Mouse (Mus musculus) heart, adult 11 months (tissue): Measurements from ENCODE around the gene Nckap5l.

Source experiments
- DNase-seq: peaks from one replicate; pipeline ENCODE4 v3.0.0; 2022

Nckap5l gene

DNA sequence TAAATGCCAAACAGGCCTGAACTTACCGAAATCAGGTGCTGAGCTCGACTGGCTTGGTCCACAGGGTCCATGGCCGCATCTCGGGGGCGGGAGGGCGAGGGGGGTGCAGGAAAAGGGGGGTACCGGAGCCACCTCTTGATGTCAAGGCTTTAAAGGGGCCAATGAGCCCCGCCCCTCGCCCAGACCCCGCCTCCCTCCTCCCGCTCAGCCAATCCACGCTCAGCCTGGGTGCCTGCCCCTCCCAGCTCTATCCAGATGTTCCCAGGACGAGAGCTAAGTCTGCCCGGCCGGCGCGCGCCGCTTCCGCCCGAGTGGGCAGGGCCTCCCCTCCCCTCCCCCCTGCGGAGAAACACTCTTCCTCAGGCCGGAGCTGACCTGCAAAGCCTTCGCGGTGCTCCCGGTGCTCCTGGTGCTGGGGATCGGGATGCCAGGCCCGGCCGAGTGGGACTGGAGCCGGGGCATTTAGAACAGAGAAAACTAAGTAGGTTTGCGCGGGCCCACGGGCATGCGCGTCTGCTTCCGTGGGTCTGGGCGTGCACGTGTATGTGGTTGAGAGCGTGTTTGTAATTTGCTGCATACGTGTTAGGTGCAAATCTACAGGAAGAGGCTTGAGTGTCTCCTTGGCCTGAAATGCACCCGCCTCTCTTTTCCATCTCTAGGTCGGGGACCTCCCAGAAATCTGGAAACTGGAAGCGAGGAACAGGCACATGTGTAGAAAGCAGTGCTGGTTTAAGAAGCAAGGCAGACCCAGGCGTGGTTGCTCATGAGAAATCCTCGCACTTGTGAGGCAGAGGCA is at the start of gene Nckap5l:
Nckap5l (minus strand) TSS at position 143 of the 796 bp plus-strand sequence.
- DNase-seq: peak; percentile 100

- DNase-seq: no peak
These were observed 48.0 kb upstream of the Nckap5l start for GRCm38 (mm10) chr15:99505324-99506095.

- DNase-seq: no peak
These were observed 45.7 kb upstream of the Nckap5l start for GRCm38 (mm10) chr15:99503256-99503655.

GRCm38 (mm10) chr15:99502311-99502831 is 44.8 kb upstream of the Nckap5l start:
- no peak for DNase-seq

GRCm38 (mm10) chr15:99501292-99502260 is 44.0 kb upstream of the Nckap5l start:
- DNase-seq: no peak

DNA sequence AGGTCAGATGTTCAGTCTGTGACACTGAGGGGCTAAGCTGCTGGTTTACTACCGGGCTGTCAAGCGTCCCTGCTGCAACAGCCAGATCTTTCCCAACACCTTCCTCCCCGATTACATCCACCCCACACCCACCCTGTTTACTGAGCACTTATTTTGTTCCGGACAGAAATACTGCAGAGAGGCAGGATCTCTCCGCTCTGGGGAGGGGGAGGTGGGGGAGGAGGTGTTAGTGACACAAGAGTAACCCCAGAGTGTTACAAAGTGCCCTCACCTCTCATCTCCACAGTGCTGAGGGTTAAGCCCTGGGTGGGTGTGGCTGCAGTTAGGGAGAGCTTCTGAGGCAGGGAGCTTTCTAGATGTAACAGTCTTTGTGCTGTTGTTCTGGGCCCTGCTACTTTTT is 42.8 kb upstream of the Nckap5l start:
- no peak for DNase-seq

DNA sequence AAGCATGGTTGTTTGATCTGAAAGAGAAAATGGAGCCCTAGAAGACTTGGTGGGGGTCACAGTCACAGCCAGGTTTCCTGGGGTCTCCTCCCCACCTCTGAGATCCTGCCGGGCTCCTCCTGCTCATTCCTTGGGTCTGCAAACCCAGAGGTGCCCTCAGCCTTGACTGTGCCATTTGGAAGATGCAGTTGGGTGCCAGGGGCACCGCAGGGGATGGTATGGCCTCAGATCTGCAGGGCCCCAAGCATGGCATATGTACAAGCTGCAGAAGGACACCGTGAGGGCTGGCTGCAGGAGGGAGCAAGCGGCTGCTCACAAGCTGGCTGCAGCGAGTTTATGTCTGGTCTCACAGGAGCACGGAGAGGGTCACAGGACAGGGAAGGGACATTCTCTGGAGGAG is 42.2 kb upstream of the Nckap5l start:
- DNase-seq: no peak

DNA sequence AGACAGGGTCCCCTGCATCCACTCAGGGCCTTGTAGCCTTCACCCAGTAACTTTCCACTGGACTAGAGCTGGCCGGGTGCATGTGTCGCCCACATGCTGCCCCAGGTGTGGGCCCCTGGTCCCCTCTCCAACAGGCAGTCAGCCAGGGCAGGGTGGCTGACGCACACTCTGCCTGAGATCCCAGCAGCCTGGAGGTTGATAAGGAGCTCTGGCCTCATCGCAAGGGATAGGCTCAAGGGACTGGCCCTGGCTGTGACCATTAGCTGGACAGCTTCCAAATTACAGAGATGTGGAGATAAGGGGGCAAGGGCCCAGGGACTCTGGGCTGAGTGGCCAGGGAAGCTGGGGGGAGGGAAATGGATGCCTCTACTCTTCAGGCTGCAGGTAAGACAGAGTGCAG is 41.2 kb upstream of the Nckap5l start:
- DNase-seq: peak; percentile 94

DNA sequence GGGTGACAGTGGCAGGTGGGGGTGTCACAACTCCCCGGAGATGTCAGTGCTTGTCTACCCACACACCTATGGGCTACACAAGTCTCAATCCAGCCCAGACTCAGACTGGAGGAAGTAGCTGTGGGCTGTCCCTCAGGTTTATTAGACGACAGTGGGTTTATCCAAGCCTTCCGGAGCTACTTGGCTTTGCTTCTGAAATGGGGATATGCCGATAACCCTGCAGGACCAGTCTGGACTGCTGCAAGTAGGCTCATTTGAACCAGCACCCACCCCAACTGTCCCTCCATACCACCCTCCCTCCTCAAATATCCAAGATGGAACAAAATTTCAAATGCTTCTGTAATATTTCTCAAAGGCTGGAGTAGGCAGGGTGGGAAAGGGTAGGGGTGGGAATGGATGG is 40.8 kb upstream of the Nckap5l start:
- no peak for DNase-seq

DNA sequence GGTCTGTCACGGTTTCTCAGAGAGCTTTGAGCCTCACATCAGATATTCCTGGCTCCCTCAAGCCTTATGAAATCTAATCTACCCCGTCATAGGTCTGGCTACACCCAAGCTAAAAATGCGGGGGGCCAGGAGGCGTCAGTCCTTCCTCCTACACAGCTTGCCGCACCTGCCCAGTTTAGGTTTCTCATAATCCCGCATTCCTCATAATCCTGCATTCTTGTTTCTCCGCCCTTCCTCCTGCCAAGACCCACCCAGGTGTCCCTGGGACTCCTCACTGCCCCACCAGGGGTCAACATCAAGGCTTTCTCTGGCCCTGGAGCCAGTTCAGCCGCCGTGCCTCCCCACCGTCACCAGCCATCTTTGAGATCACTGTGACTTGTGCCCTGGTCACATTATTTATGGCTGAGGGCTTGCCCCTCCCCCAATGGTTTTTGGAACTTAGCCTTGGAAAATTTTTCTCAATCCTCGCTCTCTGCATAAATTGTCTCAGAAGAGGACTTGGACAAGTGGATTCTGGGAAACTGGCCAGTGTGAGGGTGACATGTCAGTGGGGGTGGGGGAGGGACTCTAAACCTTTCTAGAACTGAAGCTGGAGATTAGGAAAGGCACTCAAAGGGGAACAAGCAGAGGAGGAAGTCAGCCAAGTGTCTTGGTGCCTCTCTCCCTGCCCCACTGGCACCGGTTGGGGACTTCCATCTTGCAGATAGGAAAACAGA is 40.1 kb upstream of the Nckap5l start:
- peak; percentile 96 for DNase-seq

- peak; percentile 94 for DNase-seq
These were observed 39.5 kb upstream of the Nckap5l start for GRCm38 (mm10) chr15:99497061-99497460.

DNA sequence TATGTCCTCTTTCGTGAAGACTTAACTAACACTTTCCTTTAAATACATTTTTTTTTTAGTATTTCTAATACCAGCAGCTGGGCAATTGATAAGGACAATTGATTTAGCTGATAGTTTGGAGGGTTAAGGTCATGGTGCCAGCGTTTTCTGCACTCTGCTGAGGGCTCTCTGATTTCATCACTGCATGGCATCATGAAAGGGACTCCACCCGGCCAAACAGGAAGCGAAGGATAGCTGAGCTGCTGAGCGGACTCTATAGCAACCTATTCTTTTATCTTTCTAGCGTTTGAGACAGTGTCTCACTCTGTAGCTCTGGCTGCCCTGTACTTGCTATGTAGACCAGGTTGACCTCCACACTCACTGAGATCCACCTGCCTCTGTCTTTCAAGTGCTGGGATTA is 27.2 kb upstream of the Nckap5l start:
- DNase-seq: no peak

GRCm38 (mm10) chr15:99475814-99476213 is 18.3 kb upstream of the Nckap5l start:
- DNase-seq: no peak

GRCm38 (mm10) chr15:99474576-99474926 is 17.0 kb upstream of the Nckap5l start, which contains the start of gene Bcdin3d:
Bcdin3d (minus strand) TSS chr15:99474730.
- DNase-seq: peak; percentile 99

DNA sequence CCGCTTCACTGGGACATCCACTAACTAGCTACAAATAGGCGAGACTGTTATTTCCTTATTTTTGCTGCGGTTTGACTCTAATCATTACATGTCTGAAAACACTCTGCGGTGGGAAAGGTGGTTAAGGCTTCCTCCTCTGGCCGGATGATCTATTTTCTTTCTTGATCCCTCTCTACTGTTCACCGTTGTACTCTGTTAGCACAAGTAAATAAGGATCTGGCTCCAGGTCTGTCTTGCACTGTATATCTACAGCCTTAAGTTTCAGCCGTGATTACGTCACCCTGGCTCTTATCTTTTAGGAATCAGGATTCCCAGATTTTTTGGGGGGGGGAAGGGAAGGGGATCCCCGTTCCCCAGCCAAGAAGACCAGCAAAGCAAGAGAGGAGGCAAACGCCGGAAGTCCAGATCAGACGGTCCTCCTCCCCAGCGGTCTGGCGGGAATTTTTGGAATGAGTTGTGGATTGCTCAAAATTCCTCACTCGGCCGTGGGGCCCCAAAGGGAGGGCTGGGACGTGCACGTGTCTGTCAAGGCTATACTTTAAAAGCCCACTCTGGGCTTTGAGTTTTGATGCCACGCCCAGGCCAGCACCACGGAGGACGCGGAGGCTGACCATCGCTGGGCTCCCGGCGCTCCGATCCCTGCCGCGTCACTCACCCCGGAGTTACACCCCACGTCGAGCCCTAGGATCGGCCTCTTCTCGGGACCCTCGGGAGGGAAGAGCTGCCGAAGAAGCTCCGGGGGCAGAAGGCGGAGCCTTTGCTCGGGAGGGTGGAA is 16.4 kb upstream of the Nckap5l start:
- DNase-seq: peak; percentile 98

GRCm38 (mm10) chr15:99472972-99473371 is 15.4 kb upstream of the Nckap5l start:
- DNase-seq: no peak

DNA sequence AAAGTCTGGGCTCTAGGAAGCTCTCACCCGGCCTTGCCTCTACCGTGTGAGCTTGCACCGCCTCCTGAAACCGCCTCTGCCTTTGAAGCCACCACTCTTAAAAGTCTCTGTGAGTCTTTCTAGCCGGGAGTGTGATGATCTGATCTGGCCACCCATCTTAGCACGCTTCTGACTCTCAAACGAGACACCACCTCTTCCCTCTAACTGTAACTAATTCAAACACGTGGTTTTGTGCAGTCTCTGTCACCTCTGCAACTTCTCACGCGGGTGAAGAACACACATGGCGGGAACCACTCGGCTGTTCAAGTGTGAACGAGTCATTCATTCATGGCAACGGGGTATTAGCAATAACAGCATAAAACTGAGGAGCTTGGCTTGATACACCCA is 14.1 kb upstream of the Nckap5l start:
- DNase-seq: no peak

- DNase-seq: peak; percentile 96
These were observed 13.6 kb upstream of the Nckap5l start for GRCm38 (mm10) chr15:99470971-99471676.

GRCm38 (mm10) chr15:99470224-99470761 is 12.7 kb upstream of the Nckap5l start:
- DNase-seq: peak; percentile 98

DNA sequence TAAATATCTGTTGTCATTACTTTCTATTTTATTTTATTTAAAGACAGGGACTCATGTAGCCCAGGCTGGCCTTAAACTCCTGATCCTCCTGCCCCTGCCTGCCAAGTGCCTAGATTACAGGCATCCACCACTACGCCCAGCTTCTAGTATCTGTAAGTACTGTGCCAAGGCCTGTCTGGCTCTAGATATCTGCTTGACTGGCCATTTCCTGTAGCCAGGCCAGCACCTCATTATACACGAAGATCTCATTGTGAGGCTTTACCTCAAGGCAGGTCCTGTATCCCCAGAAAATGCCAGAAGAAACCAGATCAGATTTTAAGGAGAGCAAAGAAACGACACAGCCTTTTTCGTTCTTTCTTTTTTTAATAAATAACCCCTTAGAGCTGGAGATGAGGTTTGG is 12.2 kb upstream of the Nckap5l start:
- no peak for DNase-seq
